Mouse (Mus musculus): ENCODE results near the gene Trappc6a. TPM values are rescaled to one million over a fixed set of nuclear protein-coding genes. Genes with fewer than 3 reads are reported as not detected.
A peak's percentile ranks its signal among the peaks of the same experiment; 100 is the strongest.

Trappc6a gene
- total RNA-seq, 1 experiment from 2014 or later, result 14.3 TPM

GRCm38 (mm10) chr7:19512353-19512752 is 4.2 kb downstream of the Trappc6a start:
- ATAC-seq (ENCODE audit: extremely low read depth, insufficient number of reproducible peaks, low FRiP score, poor library complexity, severe bottlenecking), result no peak

GRCm38 (mm10) chr7:19517652-19518365 is 9.6 kb downstream of the Trappc6a start, which contains the start of gene Nkpd1:
Nkpd1 (plus strand) TSS chr7:19517838.
- ATAC-seq (ENCODE audit: extremely low read depth, insufficient number of reproducible peaks, low FRiP score, poor library complexity, severe bottlenecking), result no peak

- no peak for ATAC-seq (ENCODE audit: extremely low read depth, insufficient number of reproducible peaks, low FRiP score, poor library complexity, severe bottlenecking)
These were observed 11.8 kb downstream of the Trappc6a start for GRCm38 (mm10) chr7:19520032-19520431.

- no peak for ATAC-seq (ENCODE audit: extremely low read depth, insufficient number of reproducible peaks, low FRiP score, poor library complexity, severe bottlenecking)
These were observed 15.0 kb downstream of the Trappc6a start for GRCm38 (mm10) chr7:19523017-19523756.

GRCm38 (mm10) chr7:19523757-19524419 is 15.7 kb downstream of the Trappc6a start:
- no peak for ATAC-seq (ENCODE audit: extremely low read depth, insufficient number of reproducible peaks, low FRiP score, poor library complexity, severe bottlenecking)

GRCm38 (mm10) chr7:19524420-19525104 is 16.4 kb downstream of the Trappc6a start:
- ATAC-seq (ENCODE audit: extremely low read depth, insufficient number of reproducible peaks, low FRiP score, poor library complexity, severe bottlenecking), result no peak

- ATAC-seq (ENCODE audit: extremely low read depth, insufficient number of reproducible peaks, low FRiP score, poor library complexity, severe bottlenecking), result no peak
These were observed 16.9 kb downstream of the Trappc6a start for GRCm38 (mm10) chr7:19525105-19525481.

- ATAC-seq (ENCODE audit: extremely low read depth, insufficient number of reproducible peaks, low FRiP score, poor library complexity, severe bottlenecking), result no peak
These were observed 22.9 kb downstream of the Trappc6a start for GRCm38 (mm10) chr7:19531077-19531476.

GRCm38 (mm10) chr7:19532240-19532639 is 24.0 kb downstream of the Trappc6a start:
- ATAC-seq (ENCODE audit: extremely low read depth, insufficient number of reproducible peaks, low FRiP score, poor library complexity, severe bottlenecking), result no peak

GRCm38 (mm10) chr7:19534676-19535075 is 26.5 kb downstream of the Trappc6a start:
- no peak for ATAC-seq (ENCODE audit: extremely low read depth, insufficient number of reproducible peaks, low FRiP score, poor library complexity, severe bottlenecking)

GRCm38 (mm10) chr7:19540771-19541566 is 32.8 kb downstream of the Trappc6a start:
- ATAC-seq (ENCODE audit: extremely low read depth, insufficient number of reproducible peaks, low FRiP score, poor library complexity, severe bottlenecking), result no peak

GRCm38 (mm10) chr7:19541681-19542154 is 33.5 kb downstream of the Trappc6a start:
- no peak for ATAC-seq (ENCODE audit: extremely low read depth, insufficient number of reproducible peaks, low FRiP score, poor library complexity, severe bottlenecking)

GRCm38 (mm10) chr7:19542155-19542691 is 34.0 kb downstream of the Trappc6a start:
- no peak for ATAC-seq (ENCODE audit: extremely low read depth, insufficient number of reproducible peaks, low FRiP score, poor library complexity, severe bottlenecking)

- ATAC-seq (ENCODE audit: extremely low read depth, insufficient number of reproducible peaks, low FRiP score, poor library complexity, severe bottlenecking), result peak; percentile 53; the same call in 1 of the 2 replicates
These were observed 35.4 kb downstream of the Trappc6a start for GRCm38 (mm10) chr7:19543584-19543983.

- no peak for ATAC-seq (ENCODE audit: extremely low read depth, insufficient number of reproducible peaks, low FRiP score, poor library complexity, severe bottlenecking)
These were observed 37.8 kb downstream of the Trappc6a start for GRCm38 (mm10) chr7:19546007-19546406.

GRCm38 (mm10) chr7:19547344-19547969 is 39.3 kb downstream of the Trappc6a start:
- no peak for ATAC-seq (ENCODE audit: extremely low read depth, insufficient number of reproducible peaks, low FRiP score, poor library complexity, severe bottlenecking)

- ATAC-seq (ENCODE audit: extremely low read depth, insufficient number of reproducible peaks, low FRiP score, poor library complexity, severe bottlenecking), result no peak
These were observed 41.2 kb downstream of the Trappc6a start for GRCm38 (mm10) chr7:19549394-19549793.

GRCm38 (mm10) chr7:19551634-19552033 is 43.4 kb downstream of the Trappc6a start:
- no peak for ATAC-seq (ENCODE audit: extremely low read depth, insufficient number of reproducible peaks, low FRiP score, poor library complexity, severe bottlenecking)

Data from neutrophil, adult 5-6 weeks (primary cell).